Mouse (Mus musculus) G1E (cell line): ENCODE measurements around the gene Syne3.
A peak's percentile ranks its signal among the peaks of the same experiment; 100 is the strongest.

Experiments used
- CTCF ChIP-seq: IDR thresholded peaks from 2 replicates; pipeline ENCODE4 v1.5.1; 2012; ENCODE audit warnings: low read depth, low read length, inconsistent platforms, mixed read lengths
- GATA1 ChIP-seq: IDR thresholded peaks from 2 replicates; pipeline ENCODE4 v1.6.1; 2012; ENCODE audit warnings: borderline replicate concordance, low read length, inconsistent platforms, mixed read lengths
- POLR2AphosphoS5 ChIP-seq: IDR thresholded peaks from 2 replicates; pipeline ENCODE4 v1.6.1; 2012; ENCODE audit warnings: low read depth, low read length, inconsistent platforms; ENCODE audit not compliant: insufficient replicate concordance
- TAL1 ChIP-seq: conservative IDR thresholded peaks from 2 replicates; pipeline ENCODE4 v1.6.1; 2012; ENCODE audit warnings: low read depth, low read length, inconsistent platforms, mixed read lengths

- TF ChIP-seq CTCF (peak; percentile 86), POLR2AphosphoS5 (no peak), GATA1 (no peak), TAL1 (peak; percentile 67)
Measured at GRCm38 (mm10) chr12:105027323-105027991, 17.8 kb upstream of the Syne3 start.
